Mouse (Mus musculus): ENCODE results near the gene Med29. TPM values are rescaled to one million over a fixed set of nuclear protein-coding genes. Genes with fewer than 3 reads are reported as not detected.
"Not testable (repeated sequence)": the region's sequence is repeated elsewhere in the genome, so short reads cannot be mapped to it uniquely, and the experiment has no call there.

Med29 gene
- total RNA-seq, 2 experiments from 2014 or later = 18.5 to 19.2 TPM

DNA sequence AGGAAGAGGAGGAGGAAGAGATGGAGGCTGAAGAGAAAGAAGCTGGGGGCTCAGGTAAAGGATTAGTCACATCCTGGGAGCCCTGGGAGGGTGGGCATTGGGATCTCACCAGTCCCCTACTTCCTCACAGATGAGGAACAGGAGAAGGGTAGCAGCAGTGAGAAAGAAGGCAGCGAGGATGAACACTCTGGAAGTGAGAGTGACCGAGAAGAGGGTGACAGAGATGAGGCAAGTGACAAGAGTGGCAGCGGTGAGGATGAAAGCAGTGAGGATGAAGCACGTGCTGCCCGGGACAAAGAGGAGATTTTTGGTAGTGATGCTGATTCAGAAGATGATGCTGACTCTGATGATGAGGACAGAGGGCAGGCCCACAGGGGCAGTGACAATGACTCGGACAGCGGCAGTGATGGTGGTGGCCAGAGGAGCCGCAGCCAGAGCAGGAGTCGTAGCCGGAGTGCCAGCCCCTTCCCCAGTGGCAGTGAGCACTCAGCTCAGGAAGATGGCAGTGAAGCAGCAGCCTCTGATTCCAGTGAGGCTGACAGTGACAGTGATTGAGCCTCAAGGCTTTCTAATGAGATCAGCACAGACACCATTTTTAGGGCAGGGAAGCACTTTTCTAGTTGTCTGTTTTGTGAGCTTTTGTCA, 6.3 kb upstream of the Med29 start:
- ATAC-seq (replicated peaks; ENCODE audit: poor library complexity, severe bottlenecking) = no peak

DNA sequence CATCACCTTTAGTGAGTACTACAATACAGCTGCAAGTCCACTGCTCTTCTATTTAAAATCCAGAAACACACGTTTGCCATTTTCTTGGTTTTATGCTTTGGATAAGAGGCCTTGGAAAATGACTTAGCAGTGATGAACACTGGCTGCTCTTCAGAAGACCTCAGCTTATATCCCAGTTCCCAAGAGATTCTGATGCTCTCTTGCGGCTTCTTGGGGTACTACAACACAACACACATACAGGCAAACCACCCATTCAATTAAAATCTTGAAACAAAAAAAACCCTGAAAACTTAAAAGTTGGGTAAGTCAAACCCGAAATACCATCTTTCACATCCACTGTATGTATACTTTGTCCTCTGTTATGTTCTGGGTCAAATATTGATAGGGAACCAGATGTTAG, 5.5 kb upstream of the Med29 start:
- ATAC-seq (replicated peaks; ENCODE audit: poor library complexity, severe bottlenecking) = no peak

DNA sequence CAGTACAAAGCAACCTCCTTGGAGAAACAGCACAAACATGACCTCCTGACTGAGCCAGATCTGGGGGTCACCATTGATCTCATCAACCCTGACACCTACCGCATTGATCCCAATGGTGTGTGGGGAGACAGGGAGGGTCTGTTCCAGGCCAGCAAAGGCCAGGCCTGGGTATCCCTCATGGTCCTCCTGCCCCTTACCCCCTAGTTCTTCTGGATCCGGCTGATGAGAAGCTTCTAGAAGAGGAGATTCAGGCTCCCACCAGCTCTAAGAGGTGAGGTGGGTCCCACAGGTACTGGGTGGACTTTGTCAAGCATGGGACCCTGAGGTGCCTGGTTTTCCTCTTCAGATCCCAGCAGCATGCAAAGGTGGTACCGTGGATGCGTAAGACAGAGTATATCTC, 2.9 kb upstream of the Med29 start:
- no peak for ATAC-seq (replicated peaks; ENCODE audit: poor library complexity, severe bottlenecking)

DNA sequence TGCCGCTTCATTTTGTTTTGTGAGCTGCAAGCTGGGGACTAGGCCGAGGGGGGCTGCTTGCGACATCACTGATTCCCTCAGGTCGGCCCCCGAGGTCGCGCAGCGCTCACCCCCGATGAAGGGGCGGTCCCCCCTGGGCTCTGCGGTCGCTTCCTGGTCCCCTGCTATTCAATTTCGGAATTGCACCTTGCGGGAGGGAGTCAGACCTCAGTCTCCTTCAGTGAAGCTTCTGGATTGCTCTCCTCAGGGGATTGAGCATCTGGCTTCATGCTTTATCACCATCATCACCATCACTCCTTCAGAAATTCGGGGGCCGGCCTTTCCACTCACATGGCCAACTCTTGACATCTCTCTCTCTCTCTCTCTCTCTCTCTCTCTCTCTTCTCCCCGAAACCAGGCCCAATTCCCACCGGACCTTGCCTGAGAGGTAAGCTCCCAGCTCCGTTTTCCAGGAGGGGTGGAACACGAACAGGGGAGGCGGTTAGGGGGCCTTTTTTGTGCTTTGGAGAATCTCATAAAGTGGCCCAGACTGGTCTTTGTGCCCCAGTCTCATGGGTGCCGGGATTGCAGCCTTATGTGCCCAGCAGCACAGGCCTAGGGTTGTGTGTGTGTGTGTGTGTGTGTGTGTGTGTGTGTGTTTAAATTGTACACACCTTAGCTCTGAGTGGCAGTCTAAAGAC, 904 bp upstream of the Med29 start:
- ATAC-seq (replicated peaks; ENCODE audit: poor library complexity, severe bottlenecking) = peak; percentile 51

DNA sequence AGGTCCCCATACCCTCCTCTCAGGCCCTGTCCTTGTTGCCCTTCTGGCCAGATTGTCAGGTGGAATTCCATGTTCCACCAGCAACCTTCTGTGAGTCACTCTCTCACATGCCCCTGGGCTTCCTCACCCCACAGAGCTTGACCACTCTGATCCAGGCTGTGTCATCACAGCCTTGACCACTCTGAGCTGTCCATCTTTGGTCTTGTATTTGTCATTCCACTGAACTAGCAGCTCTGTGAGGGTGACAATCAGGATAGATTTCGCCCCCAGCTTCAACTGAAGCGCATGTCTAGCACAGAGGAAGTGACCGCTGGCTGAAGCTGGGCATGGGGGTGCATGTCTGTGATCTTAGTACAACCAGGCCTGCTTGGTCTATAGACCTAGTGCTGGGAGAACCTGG, 2.2 kb downstream of the Med29 start:
- ATAC-seq (replicated peaks; ENCODE audit: poor library complexity, severe bottlenecking) = no peak

DNA sequence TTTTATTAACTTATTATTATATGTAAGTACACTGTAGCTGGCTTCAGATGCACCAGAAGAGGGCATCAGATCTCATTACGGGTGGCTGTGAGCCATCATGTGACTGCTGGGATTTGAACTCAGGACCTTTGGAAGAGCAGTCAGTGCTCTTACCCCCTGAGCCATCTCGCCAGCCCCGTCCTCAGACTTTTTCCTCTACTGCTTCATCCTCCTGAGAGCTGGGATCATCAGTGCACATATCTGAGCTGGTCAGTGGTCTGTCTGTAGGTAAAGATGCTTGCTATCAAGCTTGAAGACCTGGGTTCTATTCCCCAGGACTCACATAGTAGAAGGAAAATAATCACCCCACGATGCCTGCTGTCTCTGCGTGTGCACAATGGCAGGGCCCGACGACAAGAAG, 5.1 kb downstream of the Med29 start:
- ATAC-seq (replicated peaks; ENCODE audit: poor library complexity, severe bottlenecking) = not testable (repeated sequence)

DNA sequence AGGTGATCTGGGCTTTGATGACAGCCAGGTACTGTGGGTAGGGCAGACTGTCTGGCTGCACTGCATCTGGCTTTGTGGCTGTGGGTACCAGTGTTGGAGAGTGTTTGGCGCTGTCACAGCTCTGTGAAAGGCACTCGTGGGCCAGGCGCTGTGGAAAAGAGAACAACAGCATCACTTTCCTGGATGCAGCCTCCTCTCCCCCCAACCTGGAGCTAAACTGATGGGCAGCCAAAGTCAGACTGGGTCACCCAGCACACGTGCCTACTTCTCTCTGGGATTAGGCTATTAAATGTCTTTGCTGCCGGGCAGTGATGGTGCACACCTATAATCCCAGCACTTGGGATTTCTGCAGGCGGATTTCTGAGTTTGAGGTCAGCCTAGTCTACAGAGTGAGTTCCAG, 5.6 kb downstream of the Med29 start:
- not testable (repeated sequence) for ATAC-seq (replicated peaks; ENCODE audit: poor library complexity, severe bottlenecking)

DNA sequence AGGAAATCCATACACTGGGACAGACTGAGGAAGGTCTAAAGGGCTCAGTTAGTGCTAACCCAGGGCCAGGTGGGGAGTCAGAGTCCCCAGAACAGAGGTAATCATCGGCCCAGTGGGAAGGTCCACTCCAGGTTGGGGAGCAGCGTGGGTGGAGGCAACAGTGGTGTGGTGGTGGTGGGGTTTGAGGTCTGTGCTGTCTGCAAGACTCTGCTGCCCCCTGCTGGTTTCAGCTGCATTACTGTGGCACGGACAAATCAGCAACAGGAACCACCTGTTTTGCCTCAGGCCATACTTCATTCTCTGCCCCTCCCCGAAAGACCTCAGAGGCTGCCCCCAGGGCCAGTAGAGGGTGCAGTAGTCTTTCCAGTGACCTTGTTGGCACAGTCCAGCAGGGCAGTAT, 6.0 kb downstream of the Med29 start:
- peak; percentile 41 for ATAC-seq (replicated peaks; ENCODE audit: poor library complexity, severe bottlenecking)

DNA sequence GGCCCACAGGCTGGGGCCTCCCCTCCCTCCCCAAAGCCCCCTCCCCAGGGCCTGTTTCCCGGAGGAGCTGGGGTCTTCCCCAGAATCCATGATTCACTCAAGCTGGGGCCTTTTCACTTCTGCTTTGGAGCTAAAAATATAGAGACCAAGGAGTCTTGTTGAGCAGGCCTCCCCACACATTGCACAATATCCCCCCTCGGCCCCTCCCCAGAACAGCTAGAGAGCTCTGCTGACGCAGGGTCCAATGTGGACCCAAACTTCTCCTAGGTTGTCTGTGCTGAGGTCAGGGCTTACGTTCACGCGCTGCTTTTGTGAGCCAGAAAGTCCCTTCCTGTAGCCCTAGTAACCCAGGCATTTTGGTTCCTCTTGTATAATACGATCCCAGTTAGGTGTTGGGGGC, 6.5 kb downstream of the Med29 start:
- peak; percentile 35 for ATAC-seq (replicated peaks; ENCODE audit: poor library complexity, severe bottlenecking)

DNA sequence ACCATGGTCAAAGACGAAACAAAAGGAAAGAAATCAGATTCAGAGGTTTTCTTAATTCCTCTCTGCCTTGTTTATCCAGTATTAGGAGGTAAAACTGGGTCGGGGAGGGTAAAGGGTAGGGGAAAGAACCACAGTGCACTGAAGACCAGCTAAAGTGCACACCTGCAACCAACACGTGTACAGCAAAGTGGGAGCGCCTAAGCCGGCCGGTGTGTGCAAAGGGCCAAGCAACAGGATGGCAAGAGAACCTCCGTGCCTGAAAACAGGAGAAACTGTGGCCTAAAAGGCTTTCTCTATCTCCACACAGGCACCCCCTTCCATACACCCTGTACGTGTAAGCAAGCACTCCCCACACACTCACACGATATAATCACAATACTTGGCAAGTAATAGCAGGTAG, 7.3 kb downstream of the Med29 start:
- ATAC-seq (replicated peaks; ENCODE audit: poor library complexity, severe bottlenecking) = no peak

DNA sequence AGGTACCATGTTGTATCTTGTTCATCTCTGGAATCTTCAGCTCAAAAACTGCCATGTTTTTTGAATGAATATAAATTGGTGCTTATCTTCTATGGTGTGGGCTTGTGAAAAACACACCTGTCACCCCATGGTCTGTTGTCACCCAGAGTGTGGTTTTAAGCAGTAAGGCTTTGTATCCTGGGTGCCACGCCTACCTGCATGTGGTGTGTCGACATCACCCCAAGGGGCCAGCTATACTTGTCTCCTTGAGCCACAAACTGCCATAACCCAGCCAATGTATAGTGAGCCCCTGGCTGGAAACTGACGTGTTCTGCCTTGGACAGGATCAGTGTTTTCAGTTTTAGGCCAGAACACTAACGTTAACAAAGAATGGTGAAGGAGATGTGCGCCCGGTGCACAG, 8.3 kb downstream of the Med29 start:
- no peak for ATAC-seq (replicated peaks; ENCODE audit: poor library complexity, severe bottlenecking)

DNA sequence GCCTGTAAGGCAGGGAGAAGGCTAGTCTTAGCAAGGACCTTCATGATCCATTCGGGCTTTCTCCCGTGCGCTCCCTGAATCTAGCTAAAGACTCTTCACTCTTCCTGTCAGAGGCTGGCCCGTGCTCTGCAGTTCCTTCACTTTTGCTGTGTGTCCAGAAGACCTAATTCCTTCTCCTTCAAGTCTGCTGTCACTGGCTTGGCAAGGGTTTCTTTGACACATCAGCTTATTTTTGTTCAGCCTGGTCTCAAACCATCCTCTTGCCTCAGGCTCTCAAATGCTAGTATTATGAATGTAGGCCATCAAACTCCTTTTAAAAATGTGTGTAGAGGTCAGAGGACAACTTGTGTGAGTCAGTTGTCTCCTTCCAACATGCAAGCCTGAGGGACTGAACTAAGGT, 8.9 kb downstream of the Med29 start:
- no peak for ATAC-seq (replicated peaks; ENCODE audit: poor library complexity, severe bottlenecking)

DNA sequence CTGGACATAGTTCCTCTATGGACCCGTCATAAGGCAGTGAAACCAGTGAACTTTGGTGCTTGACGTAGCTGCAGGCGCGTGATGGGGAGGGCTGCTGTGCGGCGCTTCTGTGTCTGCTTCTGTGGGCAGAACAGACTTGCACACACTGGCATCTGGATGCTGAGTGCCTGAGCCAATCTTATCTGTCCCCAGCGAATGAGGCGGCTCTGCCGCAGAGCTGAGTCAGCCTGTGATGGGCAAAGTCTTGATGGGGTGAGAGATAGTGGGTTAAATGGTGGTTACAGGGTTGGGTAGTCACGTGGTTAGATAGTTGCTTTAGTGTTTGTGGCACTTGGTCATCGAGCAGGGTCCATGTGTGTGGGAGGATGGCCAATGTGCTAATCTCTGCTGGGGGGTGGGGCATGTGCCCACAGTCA, 9.5 kb downstream of the Med29 start:
- ATAC-seq (replicated peaks; ENCODE audit: poor library complexity, severe bottlenecking) = peak; percentile 23

DNA sequence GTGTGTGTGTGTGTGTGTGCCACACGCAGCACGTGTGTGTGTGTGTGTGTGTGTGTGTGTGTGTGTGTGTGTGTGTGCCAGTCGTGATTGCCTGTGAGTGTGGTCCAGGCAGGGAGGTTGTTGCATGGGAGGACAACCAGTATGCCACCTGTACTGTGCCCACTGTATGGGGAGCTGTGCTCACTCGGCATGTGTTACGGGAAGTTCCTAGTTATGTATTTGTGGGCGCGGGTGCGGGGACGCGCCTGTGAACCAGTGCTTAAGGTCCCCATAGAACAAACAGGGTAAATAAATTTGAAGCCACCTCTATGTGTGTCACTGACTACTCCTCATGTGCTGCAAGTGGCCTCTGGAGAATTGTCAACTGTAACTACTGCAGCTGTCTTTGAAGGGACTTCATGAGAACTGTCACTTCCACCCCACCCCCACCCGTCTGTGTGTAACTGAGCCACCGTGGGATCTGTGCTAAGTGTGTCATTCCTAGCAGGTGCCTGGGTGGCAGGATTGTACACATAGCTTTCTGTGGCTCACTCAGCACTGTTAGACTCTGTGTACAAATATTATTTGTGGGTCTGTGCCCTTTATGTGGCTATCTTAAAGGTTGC, 10.1 kb downstream of the Med29 start:
- no peak for ATAC-seq (replicated peaks; ENCODE audit: poor library complexity, severe bottlenecking)

DNA sequence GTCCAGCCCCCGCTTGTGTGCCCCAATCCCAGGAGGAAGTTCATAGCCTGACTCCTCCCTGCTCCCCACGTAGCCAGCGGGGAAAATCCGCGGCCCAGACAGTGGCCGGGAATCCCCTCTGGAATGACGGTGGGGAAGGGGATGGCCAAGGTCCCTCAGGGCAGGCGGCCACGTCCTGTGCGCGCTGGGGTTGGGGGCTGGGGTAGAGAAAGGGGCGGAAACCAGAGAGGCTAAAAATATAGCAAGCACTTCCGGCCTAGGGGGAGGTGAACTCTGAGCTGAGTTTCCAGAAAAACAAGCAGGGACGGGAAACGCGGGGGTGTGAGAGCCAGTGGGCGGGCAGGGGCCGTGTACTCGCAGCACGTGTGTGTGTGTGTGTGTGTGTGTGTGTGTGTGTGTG, 10.6 kb downstream of the Med29 start:
- peak; percentile 7 for ATAC-seq (replicated peaks; ENCODE audit: poor library complexity, severe bottlenecking)

DNA sequence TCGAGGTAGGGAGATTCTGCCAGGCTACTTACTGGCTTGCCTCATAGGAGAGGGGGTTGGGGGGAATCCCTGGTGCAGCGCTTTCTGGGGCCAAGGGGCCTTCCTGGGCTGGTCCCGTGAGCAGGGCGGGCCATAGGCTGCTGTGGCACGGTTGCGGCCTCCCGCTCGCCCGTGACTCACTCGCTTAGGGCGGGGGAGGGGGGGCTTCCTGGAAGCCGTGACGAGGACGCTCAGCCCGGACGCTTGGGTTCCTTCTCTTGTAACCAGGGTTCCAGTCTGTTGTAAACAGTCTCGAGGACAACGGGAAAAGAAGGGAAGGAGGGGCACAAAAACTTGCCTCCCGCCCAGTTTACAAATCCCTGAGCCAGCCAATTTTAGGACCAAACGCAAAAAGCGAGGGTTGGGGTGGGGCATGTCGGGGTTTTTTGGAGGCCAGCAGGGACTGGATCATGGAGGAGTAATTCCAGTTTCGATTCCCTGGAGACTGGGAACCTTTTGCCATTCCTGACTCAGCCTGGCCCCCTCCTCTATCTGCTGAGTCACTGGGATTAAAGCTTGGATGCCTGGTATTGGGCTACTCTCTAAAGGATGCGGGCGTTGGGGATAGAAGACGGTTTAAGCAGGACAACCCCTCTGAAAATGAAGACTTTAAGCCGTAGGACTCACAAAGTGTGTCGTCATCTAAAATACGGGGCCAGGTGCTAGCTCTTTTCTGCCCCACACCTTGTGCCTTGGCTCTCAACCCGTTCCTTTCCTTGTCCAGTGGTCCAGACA, 11.3 kb downstream of the Med29 start:
- peak; percentile 25 for ATAC-seq (replicated peaks; ENCODE audit: poor library complexity, severe bottlenecking)

DNA sequence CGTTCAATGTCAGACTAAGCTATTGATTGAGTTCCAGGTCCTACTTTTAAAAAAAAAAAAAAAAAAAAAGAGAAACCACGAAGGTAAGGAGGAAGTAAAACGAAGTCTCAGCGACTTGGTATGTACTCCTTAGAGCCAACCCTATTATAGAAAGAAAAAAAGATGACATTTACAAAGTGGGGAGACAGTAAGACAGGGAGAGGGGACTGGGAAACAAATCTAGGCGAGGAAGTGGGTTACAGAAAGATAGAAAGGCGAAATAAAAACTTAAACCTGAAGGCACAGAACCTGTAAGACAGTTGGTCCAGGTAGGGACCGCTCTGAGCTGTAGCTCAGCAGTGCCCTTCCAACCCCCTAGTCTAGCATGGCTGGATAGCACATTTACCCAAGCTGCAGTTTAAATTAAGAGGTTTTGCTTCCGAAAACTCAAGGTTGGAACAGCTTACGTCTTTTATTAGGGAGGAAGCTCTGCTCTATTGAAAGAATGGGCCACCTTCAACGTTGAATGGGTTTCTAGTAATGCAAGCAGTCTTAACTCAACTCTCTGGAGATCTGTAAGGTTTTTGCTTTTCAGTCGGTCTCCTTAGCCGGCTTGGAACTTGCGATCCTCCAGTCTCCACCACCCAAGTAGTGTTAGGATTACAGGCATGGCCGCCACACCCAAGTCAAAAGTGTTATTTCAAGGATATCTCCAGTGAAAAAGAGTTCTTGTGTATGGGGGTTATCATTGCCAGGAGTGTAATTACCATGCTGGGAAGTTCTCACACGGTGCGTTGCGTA, 12.1 kb downstream of the Med29 start, which contains the start of gene Zfp36:
Gene Zfp36 (minus strand): TSS at position 17 of the 780 bp plus-strand sequence.
- no peak for ATAC-seq (replicated peaks; ENCODE audit: poor library complexity, severe bottlenecking)

DNA sequence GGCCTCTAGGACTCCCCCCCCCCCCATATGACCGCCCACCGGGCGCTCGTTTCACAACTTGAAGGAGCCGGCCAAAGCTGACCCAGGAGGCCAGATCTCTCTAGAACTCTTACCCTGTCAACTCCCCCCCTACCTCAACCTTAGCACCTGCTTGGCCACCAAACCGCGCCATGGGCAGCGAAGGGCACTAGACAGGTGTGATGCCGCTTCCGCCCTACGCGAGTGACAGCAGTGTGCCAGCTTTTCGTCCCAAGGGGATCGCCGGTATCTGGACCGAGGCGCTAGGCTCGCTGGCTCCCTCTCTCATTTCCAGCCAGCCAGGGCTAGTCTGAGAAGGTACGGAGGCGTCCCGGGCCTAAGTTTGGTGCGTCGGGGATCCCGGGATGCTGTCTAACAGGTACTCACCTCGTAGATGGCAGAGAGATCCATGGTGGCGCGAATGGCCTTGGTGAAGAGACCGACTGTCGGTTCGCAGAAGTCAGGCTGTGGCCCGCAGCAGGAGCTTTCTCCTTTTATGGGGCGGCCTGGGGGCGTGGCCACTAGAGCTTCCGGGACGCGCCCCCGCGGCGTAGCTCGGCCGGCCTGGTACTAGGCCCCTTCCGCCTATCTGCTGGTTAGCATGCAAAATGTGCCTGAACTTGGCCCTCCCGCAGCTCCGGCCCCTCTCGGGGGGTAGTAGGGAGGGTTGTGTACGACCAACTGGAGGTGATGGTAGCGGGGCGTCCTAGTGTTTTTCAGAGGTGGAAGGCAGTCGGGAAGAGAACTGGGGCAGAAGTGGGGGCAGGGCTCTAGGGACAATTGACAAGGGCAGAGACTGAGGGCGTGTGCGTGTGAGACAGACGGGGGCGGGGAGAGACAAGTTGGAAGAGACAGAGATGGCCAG, 13.5 kb downstream of the Med29 start:
- ATAC-seq (replicated peaks; ENCODE audit: poor library complexity, severe bottlenecking) = peak; percentile 16

DNA sequence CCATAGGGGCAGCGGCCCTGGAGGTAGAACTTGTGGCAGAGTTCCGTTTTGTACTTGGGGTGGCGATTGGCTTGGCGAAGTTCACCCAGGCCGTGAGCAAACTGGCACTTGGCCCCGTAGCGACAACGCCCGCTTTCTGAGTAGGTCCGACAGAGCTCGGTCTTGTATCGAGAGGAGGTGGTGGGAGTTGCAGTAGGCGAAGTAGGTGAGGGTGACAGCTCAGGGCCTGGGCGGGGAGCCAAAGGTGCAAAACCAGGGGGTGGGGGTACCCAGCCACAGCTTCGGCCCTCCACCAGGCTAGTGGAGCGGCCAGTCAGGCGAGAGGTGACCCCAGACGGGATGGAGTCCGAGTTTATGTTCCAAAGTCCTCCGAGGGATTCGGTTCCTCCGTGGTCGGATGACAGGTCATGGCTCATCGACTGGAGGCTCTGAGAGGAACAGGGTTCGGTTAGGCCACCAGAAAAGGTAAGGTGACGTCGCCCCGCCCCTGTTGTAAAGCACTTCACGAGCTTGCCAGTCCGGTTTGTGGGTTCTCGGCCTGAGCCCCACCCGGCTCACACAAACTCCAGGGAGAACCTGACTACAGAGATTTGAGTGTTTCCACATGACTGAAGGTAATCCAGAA, 14.3 kb downstream of the Med29 start:
- no peak for ATAC-seq (replicated peaks; ENCODE audit: poor library complexity, severe bottlenecking)

Measured in granulocyte monocyte progenitor cell, adult 5-6 weeks (primary cell).